Mouse (Mus musculus): ENCODE measurements around the gene B9d2. TPM values are rescaled to one million over a fixed set of nuclear protein-coding genes. Genes with fewer than 3 reads are reported as not detected.

Gene B9d2
- polyA plus RNA-seq, 1 experiment from 2014 or later: 57.6 TPM

GRCm38 (mm10) chr7:25727800-25728199 lies 47.2 kb downstream of the B9d2 start:
- ATAC-seq (no peak), DNase-seq (ENCODE audit: low spot score) (no peak)
- Histone ChIP-seq H3K9ac (ENCODE audit: low read length) (no peak overlapping the region), H3K27me3 (replicated peaks; ENCODE audit: control insufficient read depth, insufficient read depth, low read length) (no peaks in the 10 kb centered on the region), H3K36me3 (ENCODE audit: control insufficient read depth, insufficient read depth, low read length) (peaks cover 100% of the 10 kb centered on the region), H3K27ac (ENCODE audit: low read depth, low read length) (no peak overlapping the region), H3K4me3 (ENCODE audit: low read depth, low read length) (no peak overlapping the region), H3K4me2 (ENCODE audit: low read length) (no peak overlapping the region), H3K4me1 (ENCODE audit: control insufficient read depth, insufficient read depth, low read length) (no peaks in the 10 kb centered on the region), H3K9me3 (replicated peaks; ENCODE audit: control insufficient read depth, low read length) (no peaks in the 10 kb centered on the region)
- 95% methylated on average over 5 of the region's 5 CpGs for WGBS

DNA sequence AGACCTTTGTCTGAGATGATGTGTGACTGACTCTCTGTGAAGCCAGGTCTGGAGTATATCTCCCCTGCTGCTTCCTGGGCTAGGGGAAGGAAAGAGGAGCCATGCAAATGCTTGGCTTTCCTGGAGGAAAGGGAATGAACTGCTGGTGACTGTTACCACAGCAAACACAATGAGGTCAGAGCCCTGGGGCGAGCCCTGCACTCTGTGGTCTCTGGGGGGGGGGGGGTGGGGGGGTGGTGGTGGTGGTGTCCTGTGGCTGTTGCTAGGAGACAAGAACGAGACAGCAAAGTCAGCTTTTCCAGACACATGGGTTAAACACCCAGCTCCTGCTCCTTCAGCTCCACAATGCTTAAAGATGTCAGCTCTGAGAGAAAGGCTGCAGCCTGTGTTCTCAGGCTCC lies 48.8 kb downstream of the B9d2 start:
- Histone ChIP-seq H3K27me3 (replicated peaks; ENCODE audit: control insufficient read depth, insufficient read depth, low read length) (no peaks in the 10 kb centered on the region), H3K27ac (ENCODE audit: low read depth, low read length) (no peak overlapping the region), H3K4me2 (ENCODE audit: low read length) (no peak overlapping the region), H3K36me3 (ENCODE audit: control insufficient read depth, insufficient read depth, low read length) (peaks cover 99% of the 10 kb centered on the region), H3K9me3 (replicated peaks; ENCODE audit: control insufficient read depth, low read length) (no peaks in the 10 kb centered on the region), H3K4me1 (ENCODE audit: control insufficient read depth, insufficient read depth, low read length) (no peaks in the 10 kb centered on the region), H3K4me3 (ENCODE audit: low read depth, low read length) (no peak overlapping the region), H3K9ac (ENCODE audit: low read length) (no peak overlapping the region)
- no peak for DNase-seq (ENCODE audit: low spot score)
- WGBS: 68% methylated on average over 2 of the region's 2 CpGs
- no peak for ATAC-seq

- WGBS: 97% methylated on average over 2 of the region's 2 CpGs
- no peak for ATAC-seq
- H3K4me2 ChIP-seq (ENCODE audit: low read length): no peak overlapping the region
- no peak for DNase-seq (ENCODE audit: low spot score)
- no peak overlapping the region for H3K27ac ChIP-seq (ENCODE audit: low read depth, low read length)
- no peaks in the 10 kb centered on the region for H3K27me3 ChIP-seq (replicated peaks; ENCODE audit: control insufficient read depth, insufficient read depth, low read length)
- H3K4me3 ChIP-seq (ENCODE audit: low read depth, low read length): no peak overlapping the region
- H3K9me3 ChIP-seq (replicated peaks; ENCODE audit: control insufficient read depth, low read length): no peaks in the 10 kb centered on the region
- peaks cover 99% of the 10 kb centered on the region for H3K36me3 ChIP-seq (ENCODE audit: control insufficient read depth, insufficient read depth, low read length)
- H3K4me1 ChIP-seq (ENCODE audit: control insufficient read depth, insufficient read depth, low read length): no peaks in the 10 kb centered on the region
- no peak overlapping the region for H3K9ac ChIP-seq (ENCODE audit: low read length)
These were observed 49.3 kb downstream of the B9d2 start for GRCm38 (mm10) chr7:25729862-25730261.

DNA sequence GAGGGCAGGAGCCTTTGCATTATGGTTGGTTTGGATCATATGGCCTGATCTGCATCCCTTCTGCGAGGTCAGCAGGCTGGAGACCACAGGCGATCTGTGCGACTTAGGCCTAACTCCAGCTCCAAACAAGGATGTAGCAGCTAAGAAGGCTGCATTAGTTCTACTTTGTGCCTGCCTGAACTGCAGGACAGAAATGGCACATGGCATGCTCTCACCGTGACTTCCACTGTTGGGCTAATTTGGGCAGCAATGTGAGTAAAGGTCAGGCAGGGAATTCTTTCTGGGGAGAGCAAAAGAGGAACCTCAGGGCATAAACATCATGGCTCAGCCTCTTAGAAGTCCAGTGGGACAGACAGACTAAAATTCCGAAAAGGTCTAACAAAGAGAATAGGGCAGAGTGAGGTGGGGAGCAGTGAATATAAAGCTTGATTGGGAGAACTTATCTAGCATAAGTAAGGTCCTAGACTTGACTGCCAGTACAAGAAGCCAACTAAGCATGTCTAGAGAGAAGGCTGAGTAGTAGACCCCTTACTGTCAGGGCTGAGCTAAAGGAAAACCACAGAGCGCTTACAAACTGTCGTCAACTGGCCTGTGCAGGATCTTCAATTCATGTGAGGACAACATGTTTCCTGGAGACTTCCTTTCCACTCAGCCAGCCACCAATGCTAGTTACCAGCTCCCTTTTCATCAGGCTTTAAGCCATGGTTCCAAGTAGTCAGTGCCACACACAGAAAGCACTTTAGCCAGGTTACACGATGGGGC lies 50.9 kb downstream of the B9d2 start:
- Histone ChIP-seq H3K36me3 (ENCODE audit: control insufficient read depth, insufficient read depth, low read length) (peaks cover 99% of the 10 kb centered on the region), H3K4me3 (ENCODE audit: low read depth, low read length) (no peak overlapping the region), H3K9me3 (replicated peaks; ENCODE audit: control insufficient read depth, low read length) (no peaks in the 10 kb centered on the region), H3K27me3 (replicated peaks; ENCODE audit: control insufficient read depth, insufficient read depth, low read length) (no peaks in the 10 kb centered on the region), H3K4me2 (ENCODE audit: low read length) (no peak overlapping the region), H3K4me1 (ENCODE audit: control insufficient read depth, insufficient read depth, low read length) (no peaks in the 10 kb centered on the region), H3K27ac (ENCODE audit: low read depth, low read length) (no peak overlapping the region), H3K9ac (ENCODE audit: low read length) (no peak overlapping the region)
- DNase-seq (ENCODE audit: low spot score) (no peak), ATAC-seq (no peak)
- WGBS: 94% methylated on average over 8 of the region's 8 CpGs

DNA sequence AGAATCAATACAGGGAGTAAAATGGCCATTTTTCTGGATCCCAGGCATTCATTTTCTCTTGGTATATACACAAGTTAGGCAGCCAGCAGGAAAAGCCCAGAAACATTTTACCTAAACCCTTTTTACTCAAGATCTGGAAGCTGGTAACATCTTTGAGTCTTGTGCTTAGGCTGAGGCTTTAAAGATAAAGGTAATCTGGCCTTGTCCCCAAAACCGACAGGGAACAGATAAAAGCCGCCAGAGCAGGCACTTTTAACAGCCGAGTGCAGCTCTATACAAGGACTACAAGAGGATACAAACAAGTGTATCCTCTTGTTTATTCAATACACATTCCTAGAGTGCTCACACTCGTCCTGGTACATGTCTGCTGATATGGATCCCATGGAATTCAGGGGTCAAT lies 54.4 kb downstream of the B9d2 start:
- no peaks in the 10 kb centered on the region for H3K27me3 ChIP-seq (replicated peaks; ENCODE audit: control insufficient read depth, insufficient read depth, low read length)
- ATAC-seq: no peak
- no peak overlapping the region for H3K9ac ChIP-seq (ENCODE audit: low read length)
- no peak overlapping the region for H3K4me2 ChIP-seq (ENCODE audit: low read length)
- peaks cover 99% of the 10 kb centered on the region for H3K36me3 ChIP-seq (ENCODE audit: control insufficient read depth, insufficient read depth, low read length)
- H3K9me3 ChIP-seq (replicated peaks; ENCODE audit: control insufficient read depth, low read length): no peaks in the 10 kb centered on the region
- H3K4me3 ChIP-seq (ENCODE audit: low read depth, low read length): no peak overlapping the region
- H3K27ac ChIP-seq (ENCODE audit: low read depth, low read length): no peak overlapping the region
- WGBS: 79% methylated on average over 4 of the region's 4 CpGs
- no peak for DNase-seq (ENCODE audit: low spot score)
- H3K4me1 ChIP-seq (ENCODE audit: control insufficient read depth, insufficient read depth, low read length): no peaks in the 10 kb centered on the region

Other genes starting within 250 kb of the B9d2 start
- 0.95 and 0.99 TPM in 2 replicates for gene Ceacam1, start 203.2 kb upstream of the B9d2 start, polyA plus RNA-seq (2014; fragmentation: Nextera tagmentation; extraction: Ambion mirVana)
- not detected in 2 replicates for gene Ceacam2, start 140.9 kb upstream of the B9d2 start, polyA plus RNA-seq (2014; fragmentation: Nextera tagmentation; extraction: Ambion mirVana)
- gene Erich4, start 64.9 kb upstream of the B9d2 start, polyA plus RNA-seq (2014; fragmentation: Nextera tagmentation; extraction: Ambion mirVana): not detected in 2 replicates
- gene Dmac2, start 61.4 kb upstream of the B9d2 start, polyA plus RNA-seq (2014; fragmentation: Nextera tagmentation; extraction: Ambion mirVana): 29.9 and 36.0 TPM in 2 replicates
- gene B3gnt8, start 54.1 kb upstream of the B9d2 start, polyA plus RNA-seq (2014; fragmentation: Nextera tagmentation; extraction: Ambion mirVana): 0.43 and 0.58 TPM in 2 replicates
- gene Bckdha, start 21.8 kb upstream of the B9d2 start, polyA plus RNA-seq (2014; fragmentation: Nextera tagmentation; extraction: Ambion mirVana): 65.1 and 69.7 TPM in 2 replicates
- 49.4 and 53.9 TPM in 2 replicates for gene Exosc5, start 21.6 kb upstream of the B9d2 start, polyA plus RNA-seq (2014; fragmentation: Nextera tagmentation; extraction: Ambion mirVana)
- 11.1 and 16.4 TPM in 2 replicates for gene Tmem91, start 5.6 kb upstream of the B9d2 start, polyA plus RNA-seq (2014; fragmentation: Nextera tagmentation; extraction: Ambion mirVana)
- 0.61 and 0.83 TPM in 2 replicates for gene Tgfb1, start 6.2 kb downstream of the B9d2 start, polyA plus RNA-seq (2014; fragmentation: Nextera tagmentation; extraction: Ambion mirVana)
- 39.6 and 40.7 TPM in 2 replicates for gene Ccdc97, start 38.3 kb downstream of the B9d2 start, polyA plus RNA-seq (2014; fragmentation: Nextera tagmentation; extraction: Ambion mirVana)
- gene Hnrnpul1, start 74.0 kb downstream of the B9d2 start, polyA plus RNA-seq (2014; fragmentation: Nextera tagmentation; extraction: Ambion mirVana): 53.6 and 61.2 TPM in 2 replicates
- gene Axl, start 107.9 kb downstream of the B9d2 start, polyA plus RNA-seq (2014; fragmentation: Nextera tagmentation; extraction: Ambion mirVana): 15.8 and 16.7 TPM in 2 replicates
- gene Cyp2s1, start 136.1 kb downstream of the B9d2 start, polyA plus RNA-seq (2014; fragmentation: Nextera tagmentation; extraction: Ambion mirVana): 0.95 and 1.1 TPM in 2 replicates
- gene Cyp2b10, start 216.8 kb downstream of the B9d2 start, polyA plus RNA-seq (2014; fragmentation: Nextera tagmentation; extraction: Ambion mirVana): not detected in 2 replicates